Mouse (Mus musculus) myocyte (in vitro differentiated cells): ENCODE measurements around the gene Gm49320. TPM values are rescaled to one million over a fixed set of nuclear protein-coding genes. Genes with fewer than 3 reads are reported as not detected.

Experiments
- H3K27me3 ChIP-seq: one replicate; pipeline ENCODE4 v1.6.1; 2011; ENCODE audit not compliant: control insufficient read depth, insufficient read depth, insufficient read length
- H3K36me3 ChIP-seq: one replicate; pipeline ENCODE4 v1.6.1; 2011; ENCODE audit not compliant: control insufficient read depth, insufficient read depth
- H3K4me2 ChIP-seq: one replicate; pipeline ENCODE4 v1.6.1; 2011; ENCODE audit warnings: low read depth, control low read depth
- H3K4me3 ChIP-seq: one replicate; pipeline ENCODE4 v1.5.1; 2011; ENCODE audit warnings: mild to moderate bottlenecking, control low read depth, moderate library complexity
- H3K79me2 ChIP-seq: one replicate; pipeline ENCODE4 v1.6.1; 2011; ENCODE audit not compliant: control insufficient read depth, insufficient read depth
- H3ac ChIP-seq: one replicate; pipeline ENCODE4 v1.6.1; 2011; ENCODE audit not compliant: control insufficient read depth, insufficient read length
- CEBPB ChIP-seq: IDR thresholded peaks from 2 replicates; pipeline ENCODE4 v1.6.1; 2011; ENCODE audit warnings: mild to moderate bottlenecking, moderate library complexity; ENCODE audit not compliant: poor library complexity, insufficient read depth, severe bottlenecking
- E2F4 ChIP-seq: IDR thresholded peaks from one replicate; pipeline ENCODE4 v1.6.1; 2011; ENCODE audit warnings: mild to moderate bottlenecking, control low read depth, moderate library complexity; ENCODE audit not compliant: insufficient read depth
- MAX ChIP-seq: IDR thresholded peaks from one replicate; pipeline ENCODE4 v1.6.1; 2011; ENCODE audit warnings: low read depth, mild to moderate bottlenecking, control low read depth
- MYOD1 ChIP-seq, 3 experiments: IDR thresholded peaks; one replicate each; pipeline ENCODE4 v1.6.1; 2011; ENCODE audit warnings: control low read depth in 2 of 3, low read depth in 2 of 3, mild to moderate bottlenecking in 2 of 3, moderate library complexity in 1 of 3; ENCODE audit not compliant: insufficient read length in 2 of 3, control insufficient read depth in 1 of 3
- MYOG ChIP-seq, 3 experiments: IDR thresholded peaks; one replicate each; pipeline ENCODE4 v1.6.1; 2011; ENCODE audit warnings: control low read depth in 2 of 3, low read depth in 2 of 3, mild to moderate bottlenecking in 2 of 3; ENCODE audit not compliant: insufficient read length in 2 of 3, control insufficient read depth in 1 of 3, insufficient read depth in 1 of 3
- POLR2A ChIP-seq: IDR thresholded peaks from one replicate; pipeline ENCODE4 v1.6.1; 2011; ENCODE audit warnings: low read depth, mild to moderate bottlenecking, control low read depth, moderate library complexity; ENCODE audit not compliant: insufficient read length
- POLR2AphosphoS2 ChIP-seq: IDR thresholded peaks from one replicate; pipeline ENCODE4 v1.6.1; 2011; ENCODE audit warnings: low read depth, control low read depth; ENCODE audit not compliant: insufficient read length
- REST ChIP-seq: IDR thresholded peaks from one replicate; pipeline ENCODE4 v1.6.1; 2011; ENCODE audit warnings: mild to moderate bottlenecking, control low read depth, moderate library complexity; ENCODE audit not compliant: insufficient read depth, insufficient read length
- SRF ChIP-seq: IDR thresholded peaks from one replicate; pipeline ENCODE4 v1.6.1; 2011; ENCODE audit warnings: low read depth; ENCODE audit not compliant: control insufficient read depth, insufficient read length
- TCF12 ChIP-seq: IDR thresholded peaks from one replicate; pipeline ENCODE4 v1.6.1; 2011; ENCODE audit warnings: mild to moderate bottlenecking, control low read depth; ENCODE audit not compliant: poor library complexity, insufficient read depth, severe bottlenecking
- TCF3 ChIP-seq: IDR thresholded peaks from one replicate; pipeline ENCODE4 v1.6.1; 2011; ENCODE audit warnings: low read depth, control low read depth; ENCODE audit not compliant: insufficient read length
- USF1 ChIP-seq: IDR thresholded peaks from one replicate; pipeline ENCODE4 v1.6.1; 2011; ENCODE audit warnings: low read depth, mild to moderate bottlenecking, control low read depth, moderate library complexity
- polyA plus RNA-seq: library from polyadenylated mRNA; unstranded; fragments of >200 nt; fragmentation: generic; extraction: Trizol; gene quantifications from one replicate; pipeline ENCODE4 v1.2.1, GENCODE M21; 2012; ENCODE audit warnings: missing spikeins

Gene Gm49320
- polyA plus RNA-seq, 1 experiment, result 0.36 TPM

GRCm38 (mm10) chr8:4211097-4211496 is 27.6 kb upstream of the Gm49320 start:
- H3K79me2 ChIP-seq, result no peaks in the 10 kb centered on the region
- H3K4me3 ChIP-seq, result no peak overlapping the region
- no peak for TF ChIP-seq TCF3
- no peak for TF ChIP-seq TCF12
- no peak for TF ChIP-seq POLR2A
- TF ChIP-seq MAX, result no peak
- TF ChIP-seq SRF, result no peak
- TF ChIP-seq CEBPB, result no peak
- no peak for TF ChIP-seq REST
- TF ChIP-seq E2F4, result no peak
- TF ChIP-seq POLR2AphosphoS2, result no peak
- no peak for TF ChIP-seq MYOD1 (IDR thresholded peaks at IDR 0.05; ENCODE audit: control insufficient read depth in 1 of 3, insufficient read length in 2 of 3, low read depth in 2 of 3)
- TF ChIP-seq USF1, result no peak
- no peak for TF ChIP-seq MYOG (IDR thresholded peaks at IDR 0.05; ENCODE audit: control insufficient read depth in 1 of 3, insufficient read depth in 1 of 3, insufficient read length in 2 of 3, low read depth in 2 of 3)
- no peak overlapping the region for H3K4me2 ChIP-seq
- no peaks in the 10 kb centered on the region for H3K27me3 ChIP-seq
- H3ac ChIP-seq, result no peak overlapping the region
- H3K36me3 ChIP-seq, result no peaks in the 10 kb centered on the region

- Histone ChIP-seq H3K27me3 (peaks cover 8% of the 10 kb centered on the region), H3K79me2 (no peaks in the 10 kb centered on the region), H3K4me2 (peak overlapping the region; percentile 77), H3K4me3 (no peak overlapping the region), H3K36me3 (no peaks in the 10 kb centered on the region), H3ac (peak overlapping the region; percentile 11)
- TF ChIP-seq USF1 (no peak), MYOD1 (IDR thresholded peaks at IDR 0.05; ENCODE audit: control insufficient read depth in 1 of 3, insufficient read length in 2 of 3, low read depth in 2 of 3) (no peak), REST (no peak), CEBPB (no peak), SRF (no peak), TCF3 (no peak), MYOG (IDR thresholded peaks at IDR 0.05; ENCODE audit: control insufficient read depth in 1 of 3, insufficient read depth in 1 of 3, insufficient read length in 2 of 3, low read depth in 2 of 3) (no peak), POLR2AphosphoS2 (no peak), POLR2A (no peak), TCF12 (no peak)
These were observed 25.9 kb upstream of the Gm49320 start for GRCm38 (mm10) chr8:4212809-4213209.

- peaks cover 12% of the 10 kb centered on the region for H3K27me3 ChIP-seq
- no peak for TF ChIP-seq SRF
- TF ChIP-seq REST, result no peak
- no peak for TF ChIP-seq TCF3
- no peak for TF ChIP-seq MYOD1 (IDR thresholded peaks at IDR 0.05; ENCODE audit: control insufficient read depth in 1 of 3, insufficient read length in 2 of 3, low read depth in 2 of 3)
- no peak for TF ChIP-seq E2F4
- no peak for TF ChIP-seq CEBPB
- no peak for TF ChIP-seq MYOG (IDR thresholded peaks at IDR 0.05; ENCODE audit: control insufficient read depth in 1 of 3, insufficient read depth in 1 of 3, insufficient read length in 2 of 3, low read depth in 2 of 3)
- H3K4me3 ChIP-seq, result peak overlapping the region; percentile 11
These were observed 25.3 kb upstream of the Gm49320 start for GRCm38 (mm10) chr8:4213210-4214005.

DNA sequence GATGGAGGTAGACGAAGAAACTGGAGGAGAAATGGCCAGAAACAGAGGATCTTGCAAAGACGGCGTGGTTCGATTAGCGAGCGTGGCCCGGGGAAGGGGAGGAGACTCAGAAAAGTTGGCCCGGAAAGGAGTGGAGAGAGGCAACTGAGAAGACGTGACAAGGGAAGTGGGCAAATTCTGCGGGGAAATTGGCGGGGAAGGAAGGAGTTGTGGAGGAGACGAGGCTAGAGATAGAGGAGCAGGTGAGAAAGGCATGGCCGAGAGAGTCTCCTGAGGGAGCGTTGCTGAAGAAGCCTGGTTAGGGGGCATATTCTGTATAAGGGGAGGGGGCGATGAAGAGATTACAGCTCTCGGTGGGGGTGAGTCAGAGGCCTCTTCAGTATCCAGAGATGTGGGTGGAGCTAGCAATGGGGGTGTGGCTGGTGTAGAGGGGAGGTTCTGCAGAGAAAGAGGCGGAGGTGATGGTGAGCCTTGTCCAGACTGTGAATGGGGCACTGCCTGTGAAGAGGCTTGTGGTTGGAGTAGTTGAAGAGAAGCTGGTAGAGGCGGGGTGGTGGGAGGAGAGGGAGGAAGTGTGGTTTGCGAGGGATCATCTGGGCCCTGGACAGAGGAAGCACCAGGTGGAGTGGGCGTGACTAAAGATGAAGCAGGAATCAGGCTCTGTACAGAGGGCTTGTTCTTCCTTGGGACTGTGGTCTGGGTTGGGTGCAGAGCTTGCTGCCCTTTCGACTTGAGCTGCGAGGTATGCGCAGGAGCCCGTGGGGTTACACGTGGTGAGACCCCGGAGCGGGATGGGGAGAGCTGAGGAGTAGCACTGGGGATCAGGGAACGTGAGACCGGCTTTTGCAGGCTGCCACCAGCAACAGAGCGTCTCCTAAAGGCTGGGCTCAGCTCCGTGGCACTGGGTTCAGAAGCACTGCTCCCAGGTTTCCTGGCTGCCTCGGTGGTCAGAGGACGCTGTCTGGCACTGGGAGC is 24.4 kb upstream of the Gm49320 start:
- no peaks in the 10 kb centered on the region for H3K36me3 ChIP-seq
- H3K4me2 ChIP-seq, result peak overlapping the region; percentile 77
- peaks cover 12% of the 10 kb centered on the region for H3K27me3 ChIP-seq
- peak overlapping the region; percentile 11 for H3ac ChIP-seq
- no peak for TF ChIP-seq USF1
- TF ChIP-seq MYOG (IDR thresholded peaks at IDR 0.05; ENCODE audit: control insufficient read depth in 1 of 3, insufficient read depth in 1 of 3, insufficient read length in 2 of 3, low read depth in 2 of 3), result no peak
- TF ChIP-seq POLR2AphosphoS2, result no peak
- no peak for TF ChIP-seq MAX
- TF ChIP-seq REST, result no peak
- TF ChIP-seq TCF3, result no peak
- TF ChIP-seq POLR2A, result no peak
- no peak for TF ChIP-seq TCF12
- no peak for TF ChIP-seq CEBPB
- TF ChIP-seq E2F4, result no peak
- peak overlapping the region; percentile 11 for H3K4me3 ChIP-seq
- H3K79me2 ChIP-seq, result no peaks in the 10 kb centered on the region

More at GRCm38 (mm10) chr8:4213210-4214005, 25.3 kb upstream of the Gm49320 start:
- Histone ChIP-seq H3K79me2 (no peaks in the 10 kb centered on the region), H3K4me2 (peak overlapping the region; percentile 77), H3ac (peak overlapping the region; percentile 11), H3K36me3 (no peaks in the 10 kb centered on the region)
